Mouse (Mus musculus) hindbrain, embryonic 16.5 days (tissue): Measurements from ENCODE around the gene Pdxp. TPM values are rescaled to one million over a fixed set of nuclear protein-coding genes. Genes with fewer than 3 reads are reported as not detected.
A peak's percentile ranks its signal among the peaks of the same experiment; 100 is the strongest.

Source experiments
- ATAC-seq: fragments of 200-750 bp; cut with Nextera tagmentation; 2 replicates; pipeline ENCODE4 v1.8.0; 2017; ENCODE audit warnings: moderate TSS enrichment, moderate library complexity
- H3K27ac ChIP-seq: fragments of 300-500 bp; sonication (generic); 2 replicates; pipeline ENCODE4 v1.5.1; 2014; ENCODE audit warnings: low read depth, mild to moderate bottlenecking, control low read depth, low read length, moderate library complexity
- H3K27me3 ChIP-seq: fragments of 300-500 bp; sonication (generic); replicated peaks from 2 replicates; pipeline ENCODE4 v1.6.1; 2014; ENCODE audit warnings: low read length; ENCODE audit not compliant: control insufficient read depth, insufficient read depth
- H3K36me3 ChIP-seq: fragments of 300-500 bp; sonication (generic); 2 replicates; pipeline ENCODE4 v1.6.1; 2014; ENCODE audit warnings: mild to moderate bottlenecking, low read length, moderate library complexity, mixed read lengths; ENCODE audit not compliant: control insufficient read depth, insufficient read depth
- H3K4me1 ChIP-seq: fragments of 300-500 bp; sonication (generic); 2 replicates; pipeline ENCODE4 v1.6.1; 2014; ENCODE audit warnings: low read depth, low read length; ENCODE audit not compliant: control insufficient read depth, insufficient read depth
- H3K4me2 ChIP-seq: fragments of 300-500 bp; sonication (generic); 2 replicates; pipeline ENCODE4 v1.6.1; 2014; ENCODE audit warnings: mild to moderate bottlenecking, low read length, control low read depth, moderate library complexity
- H3K4me3 ChIP-seq: fragments of 300-500 bp; sonication (generic); 2 replicates; pipeline ENCODE4 v1.5.1; 2014; ENCODE audit warnings: mild to moderate bottlenecking, low read length, control low read depth, moderate library complexity
- H3K9ac ChIP-seq: fragments of 300-500 bp; sonication (generic); 2 replicates; pipeline ENCODE4 v1.6.1; 2014; ENCODE audit warnings: low read depth, mild to moderate bottlenecking, control low read depth, low read length, moderate library complexity
- H3K9me3 ChIP-seq: fragments of 300-500 bp; sonication (generic); 2 replicates; pipeline ENCODE4 v1.6.1; 2014; ENCODE audit warnings: mild to moderate bottlenecking, low read length, moderate library complexity; ENCODE audit not compliant: control insufficient read depth
- WGBS: fragments of 180-500 bp; shearing (Covaris S2); extraction: QIAGEN DNeasy Blood & Tissue Kit; methylation state at CpG from one replicate; pipeline ENCODE4 v1.1.7; 2014; 5-methylcytosine and 5-hydroxymethylcytosine counted together
- polyA plus RNA-seq: library from polyadenylated mRNA; unstranded; fragments of >200 nt; fragmentation: Nextera tagmentation; extraction: Ambion mirVana; gene quantifications from 2 replicates; pipeline ENCODE4 v1.2.1, GENCODE M21; 2015

The Pdxp gene
- polyA plus RNA-seq, 1 experiment from 2014 or later, result 96.9 TPM

GRCm38 (mm10) chr15:78947657-78948056 is 33.9 kb downstream of the Pdxp start, which contains the start of gene Triobp:
Gene Triobp, plus strand, starts transcription at chr15:78947724.
- ATAC-seq, result peak; percentile 98
- H3K27ac ChIP-seq, result peak within 1 kb of the TSS; percentile 77
- 1% methylated on average over 24 of the region's 24 CpGs for WGBS
- H3K27me3 ChIP-seq, result no peaks in the 10 kb centered on the region; the same call in 1 of the 2 replicates
- H3K9me3 ChIP-seq, result no peaks in the 10 kb centered on the region
- no peaks in the 10 kb centered on the region; the same call in 1 of the 2 replicates for H3K36me3 ChIP-seq
- H3K9ac ChIP-seq, result peak within 1 kb of the TSS; percentile 77
- H3K4me2 ChIP-seq, result peak within 1 kb of the TSS; percentile 57
- peaks cover 16% of the 10 kb centered on the region for H3K4me1 ChIP-seq
- peak within 1 kb of the TSS; percentile 66 for H3K4me3 ChIP-seq

- H3K4me3 ChIP-seq, result peak overlapping the region; percentile 66
- no peaks in the 10 kb centered on the region; the same call in 1 of the 2 replicates for H3K36me3 ChIP-seq
- H3K4me1 ChIP-seq, result peaks cover 13% of the 10 kb centered on the region
- 2% methylated on average over 11 of the region's 11 CpGs for WGBS
- H3K4me2 ChIP-seq, result peak overlapping the region; percentile 57
- peak overlapping the region; percentile 77 for H3K27ac ChIP-seq
- peak overlapping the region; percentile 77 for H3K9ac ChIP-seq
- ATAC-seq, result peak; percentile 31
- no peaks in the 10 kb centered on the region for H3K9me3 ChIP-seq
- no peaks in the 10 kb centered on the region; the same call in 1 of the 2 replicates for H3K27me3 ChIP-seq
These were observed 34.5 kb downstream of the Pdxp start for GRCm38 (mm10) chr15:78948152-78948725.

- no peaks in the 10 kb centered on the region; the same call in 1 of the 2 replicates for H3K36me3 ChIP-seq
- no peak for ATAC-seq
- 99% methylated on average over 3 of the region's 3 CpGs for WGBS
- H3K4me1 ChIP-seq, result peaks cover 13% of the 10 kb centered on the region
- no peak overlapping the region for H3K9ac ChIP-seq
- H3K4me2 ChIP-seq, result peak overlapping the region; percentile 57
- no peak overlapping the region for H3K27ac ChIP-seq
- H3K27me3 ChIP-seq, result no peaks in the 10 kb centered on the region; the same call in 1 of the 2 replicates
- H3K4me3 ChIP-seq, result peak overlapping the region; percentile 66
- no peaks in the 10 kb centered on the region for H3K9me3 ChIP-seq
These were observed 35.2 kb downstream of the Pdxp start for GRCm38 (mm10) chr15:78948883-78949282.

GRCm38 (mm10) chr15:78955663-78956062 is 41.9 kb downstream of the Pdxp start:
- no peak overlapping the region for H3K4me3 ChIP-seq
- 81% methylated on average over 3 of the region's 3 CpGs for WGBS
- ATAC-seq, result no peak
- H3K9me3 ChIP-seq, result no peaks in the 10 kb centered on the region
- no peak overlapping the region for H3K27ac ChIP-seq
- H3K27me3 ChIP-seq, result no peaks in the 10 kb centered on the region
- H3K36me3 ChIP-seq, result peaks cover 14% of the 10 kb centered on the region
- no peak overlapping the region for H3K4me2 ChIP-seq
- H3K9ac ChIP-seq, result no peak overlapping the region
- no peaks in the 10 kb centered on the region for H3K4me1 ChIP-seq

- no peak for ATAC-seq
- peaks cover 18% of the 10 kb centered on the region for H3K36me3 ChIP-seq
- 86% methylated on average over 4 of the region's 4 CpGs for WGBS
- H3K9ac ChIP-seq, result no peak overlapping the region
- no peaks in the 10 kb centered on the region for H3K4me1 ChIP-seq
- H3K27ac ChIP-seq, result no peak overlapping the region
- no peak overlapping the region for H3K4me3 ChIP-seq
- H3K27me3 ChIP-seq, result no peaks in the 10 kb centered on the region
- H3K4me2 ChIP-seq, result no peak overlapping the region
- H3K9me3 ChIP-seq, result no peaks in the 10 kb centered on the region
These were observed 42.6 kb downstream of the Pdxp start for GRCm38 (mm10) chr15:78956351-78956750.

GRCm38 (mm10) chr15:78957021-78957420 is 43.3 kb downstream of the Pdxp start:
- Histone ChIP-seq H3K4me3 (no peak overlapping the region), H3K4me1 (no peaks in the 10 kb centered on the region), H3K9me3 (no peaks in the 10 kb centered on the region), H3K9ac (no peak overlapping the region), H3K36me3 (peaks cover 18% of the 10 kb centered on the region), H3K27ac (no peak overlapping the region), H3K4me2 (no peak overlapping the region), H3K27me3 (no peaks in the 10 kb centered on the region)
- ATAC-seq, result no peak
- 75% methylated on average over 15 of the region's 15 CpGs for WGBS

GRCm38 (mm10) chr15:78959537-78959936 is 45.8 kb downstream of the Pdxp start:
- no peak overlapping the region for H3K4me3 ChIP-seq
- H3K9me3 ChIP-seq, result no peaks in the 10 kb centered on the region
- H3K9ac ChIP-seq, result no peak overlapping the region
- no peaks in the 10 kb centered on the region; the same call in 1 of the 2 replicates for H3K4me1 ChIP-seq
- H3K36me3 ChIP-seq, result peaks cover 21% of the 10 kb centered on the region
- no peak for ATAC-seq
- no peaks in the 10 kb centered on the region for H3K27me3 ChIP-seq
- no peak overlapping the region for H3K4me2 ChIP-seq
- 91% methylated on average over 11 of the region's 11 CpGs for WGBS
- no peak overlapping the region for H3K27ac ChIP-seq

- Histone ChIP-seq H3K4me3 (no peak overlapping the region), H3K27ac (no peak overlapping the region), H3K9me3 (no peaks in the 10 kb centered on the region), H3K9ac (no peak overlapping the region), H3K4me1 (no peaks in the 10 kb centered on the region; the same call in 1 of the 2 replicates), H3K36me3 (peaks cover 21% of the 10 kb centered on the region), H3K4me2 (no peak overlapping the region), H3K27me3 (no peaks in the 10 kb centered on the region)
- WGBS, result 80% methylated on average over 4 of the region's 4 CpGs
- no peak for ATAC-seq
These were observed 46.4 kb downstream of the Pdxp start for GRCm38 (mm10) chr15:78960088-78960487.

GRCm38 (mm10) chr15:78962885-78963284 is 49.2 kb downstream of the Pdxp start:
- H3K27me3 ChIP-seq, result no peaks in the 10 kb centered on the region
- no peak overlapping the region for H3K4me3 ChIP-seq
- peaks cover 31% of the 10 kb centered on the region for H3K36me3 ChIP-seq
- WGBS, result 39% methylated on average over 2 of the region's 2 CpGs
- no peak overlapping the region for H3K9ac ChIP-seq
- no peak overlapping the region for H3K27ac ChIP-seq
- peak; percentile 48 for ATAC-seq
- no peak overlapping the region for H3K4me2 ChIP-seq
- no peaks in the 10 kb centered on the region; the same call in 1 of the 2 replicates for H3K4me1 ChIP-seq
- H3K9me3 ChIP-seq, result no peaks in the 10 kb centered on the region
